Mouse (Mus musculus) embryonic facial prominence, embryonic 14.5 days (tissue): ENCODE measurements around the gene Sox6. TPM values are rescaled to one million over a fixed set of nuclear protein-coding genes. Genes with fewer than 3 reads are reported as not detected.

Experiments
- ATAC-seq: fragments of 200-750 bp; cut with Nextera tagmentation; 2 replicates; pipeline ENCODE4 v1.8.0; 2017; ENCODE audit warnings: low read depth, moderate number of reproducible peaks, moderate TSS enrichment
- DNase-seq: peaks from one replicate; pipeline ENCODE4 v3.0.0-alpha.2; 2015; ENCODE audit warnings: low spot score
- H3K27ac ChIP-seq: fragments of 300-500 bp; sonication (generic); replicated peaks from 2 replicates; pipeline ENCODE4 v1.5.1; 2014; ENCODE audit warnings: low read depth, mild to moderate bottlenecking, low read length, moderate library complexity
- H3K27me3 ChIP-seq: fragments of 300-500 bp; sonication (generic); replicated peaks from 2 replicates; pipeline ENCODE4 v1.6.1; 2014; ENCODE audit warnings: low read length; ENCODE audit not compliant: control insufficient read depth, insufficient read depth
- H3K36me3 ChIP-seq: fragments of 300-500 bp; sonication (generic); 2 replicates; pipeline ENCODE4 v1.6.1; 2014; ENCODE audit warnings: low read length, mixed read lengths; ENCODE audit not compliant: control insufficient read depth, insufficient read depth
- H3K4me1 ChIP-seq: fragments of 300-500 bp; sonication (generic); 2 replicates; pipeline ENCODE4 v1.6.1; 2014; ENCODE audit warnings: antibody characterized with exemption, low read length; ENCODE audit not compliant: control insufficient read depth, insufficient read depth
- H3K4me2 ChIP-seq: fragments of 300-500 bp; sonication (generic); 2 replicates; pipeline ENCODE4 v1.6.1; 2014; ENCODE audit warnings: low read depth, mild to moderate bottlenecking, low read length, moderate library complexity, mixed read lengths
- H3K4me3 ChIP-seq: fragments of 300-500 bp; sonication (generic); 2 replicates; pipeline ENCODE4 v1.5.1; 2014; ENCODE audit warnings: low read depth, mild to moderate bottlenecking, low read length
- H3K9ac ChIP-seq: fragments of 300-500 bp; sonication (generic); 2 replicates; pipeline ENCODE4 v1.6.1; 2014; ENCODE audit warnings: low read depth, mild to moderate bottlenecking, low read length, moderate library complexity, mixed read lengths
- H3K9me3 ChIP-seq: fragments of 300-500 bp; sonication (generic); 2 replicates; pipeline ENCODE4 v1.6.1; 2016; ENCODE audit warnings: low read length; ENCODE audit not compliant: control insufficient read depth
- WGBS: fragments of 180-500 bp; shearing (Covaris S2); extraction: QIAGEN DNeasy Blood & Tissue Kit; methylation state at CpG from one replicate; pipeline ENCODE4 v1.1.7; 2014; 5-methylcytosine and 5-hydroxymethylcytosine counted together
- polyA plus RNA-seq: library from polyadenylated mRNA; unstranded; fragments of >200 nt; fragmentation: Nextera tagmentation; extraction: Ambion mirVana; gene quantifications from 2 replicates; pipeline ENCODE4 v1.2.1, GENCODE M21; 2014

Gene Sox6
- polyA plus RNA-seq, 1 experiment from 2014 or later, result 49.9 TPM

DNA sequence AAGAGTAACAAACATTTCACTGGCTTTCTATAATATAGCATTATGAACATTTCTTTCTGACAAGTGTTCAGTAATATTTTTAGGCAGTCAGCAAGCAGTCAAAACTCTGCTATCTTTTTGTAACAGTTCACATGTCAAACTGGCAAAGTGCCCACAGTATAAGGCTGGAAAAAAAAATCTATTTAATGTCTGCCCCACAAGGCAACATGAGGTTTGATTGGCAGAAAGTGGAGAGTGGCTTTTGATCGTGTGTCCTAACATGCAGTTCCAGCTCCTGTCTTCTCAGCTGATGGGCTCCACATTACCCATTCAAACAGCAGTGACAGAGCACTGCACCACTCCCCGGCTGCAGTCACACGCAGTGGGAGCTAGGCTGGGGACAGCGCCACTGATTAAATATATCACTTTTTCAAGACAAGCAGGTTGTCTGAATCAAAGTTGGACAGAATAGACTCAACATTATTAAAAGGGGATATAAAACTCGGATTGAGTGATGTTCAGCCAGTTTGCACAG, 286.4 kb downstream of the Sox6 start:
- WGBS, result 25% methylated on average over 5 of the region's 5 CpGs
- Histone ChIP-seq H3K9ac (no peak overlapping the region; the same call in 1 of the 2 replicates), H3K36me3 (no peaks in the 10 kb centered on the region), H3K9me3 (no peaks in the 10 kb centered on the region), H3K4me3 (no peak overlapping the region), H3K4me2 (no peak overlapping the region), H3K27me3 (no peaks in the 10 kb centered on the region), H3K27ac (no peak overlapping the region), H3K4me1 (peaks cover 28% of the 10 kb centered on the region)
- DNase-seq (peak; percentile 53), ATAC-seq (no peak)

DNA sequence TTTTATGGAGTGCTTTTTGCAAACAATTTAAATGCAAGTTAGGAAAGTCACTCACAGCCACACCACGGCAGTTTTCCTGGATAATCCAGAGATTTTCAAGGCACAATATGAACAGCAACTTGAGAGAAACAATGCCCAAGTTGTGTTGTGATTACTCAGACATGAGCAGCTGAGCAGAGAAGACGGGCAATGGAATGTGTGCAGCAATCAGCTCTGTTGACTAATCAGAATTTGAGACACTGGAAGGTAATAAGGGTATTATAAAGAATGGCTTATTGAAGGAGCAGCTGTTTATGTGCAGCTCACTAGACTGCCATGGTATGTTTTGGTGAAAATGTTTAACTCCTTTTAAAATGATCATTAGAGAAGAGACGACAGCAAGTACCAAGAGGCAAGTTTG, 287.5 kb downstream of the Sox6 start:
- 20% methylated on average over 3 of the region's 3 CpGs for WGBS

DNA sequence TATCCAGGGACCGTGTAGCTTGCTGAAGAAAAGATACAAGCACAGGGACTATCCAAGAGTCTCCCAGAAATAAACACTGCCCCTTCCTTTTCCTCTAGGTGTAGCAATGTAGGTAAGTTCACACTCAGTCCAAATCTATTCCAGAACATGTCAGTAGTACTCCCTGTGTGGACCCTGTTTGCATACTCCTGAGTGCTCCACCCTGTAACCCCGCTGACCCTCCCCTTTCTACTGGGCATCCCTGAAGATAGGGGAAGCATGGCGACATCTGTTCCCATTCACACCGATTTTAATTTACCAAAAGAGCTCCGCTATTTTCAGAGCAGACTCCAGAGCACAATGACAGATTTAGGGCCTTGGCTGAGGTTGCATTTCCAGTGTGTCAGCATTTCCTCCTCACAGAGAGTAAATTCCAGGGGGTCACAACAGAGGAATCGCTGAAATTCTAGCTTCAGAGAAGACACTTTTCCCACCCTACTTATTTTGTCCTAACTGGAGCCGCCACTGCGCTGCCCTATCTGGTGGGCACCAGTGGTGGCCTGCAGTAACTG, 288.2 kb downstream of the Sox6 start:
- DNase-seq, result peak; percentile 50
- no peak overlapping the region for H3K9ac ChIP-seq
- H3K4me3 ChIP-seq, result no peak overlapping the region
- ATAC-seq, result 0 out of 2 replicates have a peak, but pooled peaks have one; percentile 26
- H3K4me1 ChIP-seq, result peaks cover 28% of the 10 kb centered on the region
- H3K36me3 ChIP-seq, result no peaks in the 10 kb centered on the region
- WGBS, result 29% methylated on average over 8 of the region's 8 CpGs
- H3K27me3 ChIP-seq, result no peaks in the 10 kb centered on the region
- H3K27ac ChIP-seq, result peak overlapping the region; percentile 74
- no peaks in the 10 kb centered on the region for H3K9me3 ChIP-seq
- H3K4me2 ChIP-seq, result 0 out of 2 replicates have a peak overlapping the region, but pooled peaks have one; percentile 7

More for the DNA sequence above, 287.5 kb downstream of the Sox6 start:
- H3K27me3 ChIP-seq, result no peaks in the 10 kb centered on the region
- H3K4me2 ChIP-seq, result 0 out of 2 replicates have a peak overlapping the region, but pooled peaks have one; percentile 7
- ATAC-seq (peak; percentile 62; the same call in 1 of the 2 replicates), DNase-seq (peak; percentile 54)
- no peaks in the 10 kb centered on the region for H3K9me3 ChIP-seq
- H3K36me3 ChIP-seq, result no peaks in the 10 kb centered on the region
- peaks cover 28% of the 10 kb centered on the region for H3K4me1 ChIP-seq
- no peak overlapping the region for H3K4me3 ChIP-seq
- H3K9ac ChIP-seq, result no peak overlapping the region
- peak overlapping the region; percentile 74 for H3K27ac ChIP-seq

DNA sequence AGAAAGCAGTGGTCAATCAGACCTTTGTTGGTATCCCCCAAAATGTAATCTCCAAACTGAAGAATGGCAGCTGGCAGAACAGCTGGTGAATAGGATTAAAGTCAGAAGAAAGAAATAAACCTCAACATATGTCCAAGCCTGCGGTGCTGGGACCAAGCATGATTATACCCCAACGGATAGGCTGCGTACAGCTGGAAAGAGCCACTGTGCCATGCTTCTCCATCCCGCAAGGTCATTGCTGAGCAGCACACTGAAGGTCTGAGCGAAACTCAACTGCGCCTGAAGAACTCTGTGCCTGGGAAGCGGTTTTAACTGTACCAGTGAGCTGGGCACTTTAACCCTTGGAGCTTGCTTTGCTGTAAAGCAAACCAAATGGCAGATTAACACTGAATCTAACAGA, 291.1 kb downstream of the Sox6 start:
- no peaks in the 10 kb centered on the region for H3K27me3 ChIP-seq
- ATAC-seq (0 out of 2 replicates have a peak, but pooled peaks have one; percentile 44), DNase-seq (peak; percentile 64)
- H3K4me3 ChIP-seq, result no peak overlapping the region
- H3K4me1 ChIP-seq, result peaks cover 23% of the 10 kb centered on the region
- H3K4me2 ChIP-seq, result no peak overlapping the region
- H3K36me3 ChIP-seq, result no peaks in the 10 kb centered on the region
- no peak overlapping the region for H3K27ac ChIP-seq
- no peak overlapping the region for H3K9ac ChIP-seq
- H3K9me3 ChIP-seq, result no peaks in the 10 kb centered on the region
- 63% methylated on average over 7 of the region's 7 CpGs for WGBS

DNA sequence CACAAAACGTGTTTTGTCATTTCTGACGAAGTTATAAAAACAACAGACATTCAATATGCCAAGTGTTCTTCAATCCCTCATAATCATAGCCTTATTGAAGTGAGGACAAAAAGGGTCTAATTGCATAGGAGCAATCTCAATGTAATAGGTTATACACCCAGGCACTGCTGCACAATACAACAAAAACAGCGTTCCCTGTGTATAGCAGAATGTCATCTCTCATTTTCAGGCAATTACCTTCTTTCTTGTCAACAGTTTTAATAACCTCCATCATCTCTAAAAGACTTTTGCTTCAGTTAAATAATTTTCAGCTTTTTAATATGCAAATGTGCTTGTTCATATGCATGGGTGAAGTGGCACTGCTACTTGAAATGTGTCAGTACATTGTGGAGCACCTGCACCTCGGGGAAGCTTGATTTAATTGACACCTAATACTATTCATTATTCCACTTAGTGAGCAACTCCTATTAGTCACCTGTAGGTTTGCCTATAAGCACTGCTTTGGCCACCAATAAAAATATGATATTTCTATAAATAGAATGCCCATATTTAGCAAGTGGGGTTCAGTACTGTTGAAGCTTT, 292.8 kb downstream of the Sox6 start:
- H3K27me3 ChIP-seq, result no peaks in the 10 kb centered on the region
- no peak for ATAC-seq
- 71% methylated on average over 4 of the region's 4 CpGs for WGBS

DNA sequence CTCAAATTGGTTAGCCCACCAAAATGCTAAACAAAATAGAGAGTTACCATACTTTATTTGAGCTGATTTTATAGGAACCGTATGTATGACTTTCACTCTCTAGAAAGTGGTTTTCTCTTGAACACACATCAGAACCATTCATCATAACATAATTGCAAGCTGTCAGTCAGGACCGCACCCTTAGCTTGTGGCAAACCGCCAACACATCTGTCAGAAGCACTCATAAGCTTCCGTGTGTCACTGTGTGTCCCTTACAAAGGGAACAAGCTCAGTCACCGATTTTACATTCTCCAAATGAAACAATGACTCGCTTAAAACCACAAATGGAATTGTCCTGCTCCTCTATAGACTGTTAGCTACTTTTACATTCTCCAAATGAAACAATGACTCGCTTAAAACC, 304.5 kb downstream of the Sox6 start:
- H3K4me3 ChIP-seq, result no peak overlapping the region
- peaks cover 10% of the 10 kb centered on the region; the same call in 1 of the 2 replicates for H3K4me1 ChIP-seq
- H3K36me3 ChIP-seq, result no peaks in the 10 kb centered on the region
- peak; percentile 86 for DNase-seq
- no peak overlapping the region for H3K9ac ChIP-seq
- H3K9me3 ChIP-seq, result no peaks in the 10 kb centered on the region
- peak; percentile 37; the same call in 1 of the 2 replicates for ATAC-seq
- H3K4me2 ChIP-seq, result no peak overlapping the region
- WGBS, result 45% methylated on average over 7 of the region's 7 CpGs
- H3K27ac ChIP-seq, result no peak overlapping the region
- no peaks in the 10 kb centered on the region for H3K27me3 ChIP-seq

More for the DNA sequence above, 292.8 kb downstream of the Sox6 start:
- Histone ChIP-seq H3K27ac (no peak overlapping the region), H3K4me1 (peaks cover 8% of the 10 kb centered on the region), H3K4me2 (no peak overlapping the region), H3K9me3 (no peaks in the 10 kb centered on the region), H3K9ac (no peak overlapping the region), H3K4me3 (no peak overlapping the region), H3K36me3 (no peaks in the 10 kb centered on the region)
- no peak for DNase-seq

DNA sequence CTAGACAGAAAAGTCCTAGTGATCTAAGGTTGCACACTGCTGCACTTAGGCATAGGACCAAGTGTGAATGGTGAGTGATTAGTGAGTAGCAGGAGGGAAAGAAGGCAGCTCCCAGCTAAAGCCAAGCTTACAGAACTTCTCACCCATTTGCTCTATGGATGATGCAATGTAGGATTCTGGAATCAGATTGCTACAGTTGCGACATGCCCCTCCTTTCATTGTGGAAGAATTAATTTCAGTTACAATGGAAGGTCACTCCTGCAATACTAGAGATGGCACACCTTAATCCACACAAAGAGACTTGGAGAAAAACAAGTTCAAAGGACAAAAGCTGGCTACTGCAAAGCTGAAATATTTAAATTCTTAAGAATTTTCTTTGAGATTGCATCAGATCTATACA, 305.8 kb downstream of the Sox6 start:
- no peak overlapping the region for H3K4me2 ChIP-seq
- no peak overlapping the region for H3K4me3 ChIP-seq
- WGBS, result 57% methylated on average over 1 of the region's 1 CpGs
- ATAC-seq (no peak), DNase-seq (no peak)
- no peaks in the 10 kb centered on the region for H3K27me3 ChIP-seq
- H3K4me1 ChIP-seq, result peaks cover 10% of the 10 kb centered on the region; the same call in 1 of the 2 replicates
- no peak overlapping the region for H3K9ac ChIP-seq
- H3K27ac ChIP-seq, result no peak overlapping the region
- H3K9me3 ChIP-seq, result no peaks in the 10 kb centered on the region
- no peaks in the 10 kb centered on the region for H3K36me3 ChIP-seq

DNA sequence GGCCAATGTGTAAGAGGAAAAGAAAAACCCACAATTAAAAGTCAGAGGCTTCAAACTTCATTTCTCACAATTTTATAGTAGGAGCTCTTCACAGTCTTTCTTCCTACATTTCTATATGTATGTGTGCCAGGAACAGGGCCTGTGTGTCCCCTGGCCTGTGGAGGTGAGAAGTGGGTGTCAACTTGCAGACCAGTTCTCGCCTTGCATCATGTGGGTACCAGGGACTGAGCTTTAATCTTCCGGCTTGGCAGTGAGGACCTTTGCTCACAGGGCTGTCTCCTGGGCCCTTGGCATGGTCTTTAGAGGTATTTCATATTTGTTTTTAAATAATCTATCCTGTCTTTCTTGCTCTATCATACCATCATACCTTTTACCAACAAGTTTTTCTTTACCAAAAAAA, 311.8 kb downstream of the Sox6 start:
- Histone ChIP-seq H3K27ac (no peak overlapping the region), H3K9ac (no peak overlapping the region), H3K4me1 (0 out of 2 replicates have a peak, but pooled peaks cover 2% of the 10 kb centered on the region), H3K36me3 (no peaks in the 10 kb centered on the region), H3K4me3 (no peak overlapping the region), H3K4me2 (no peak overlapping the region), H3K9me3 (no peaks in the 10 kb centered on the region), H3K27me3 (no peaks in the 10 kb centered on the region)
- DNase-seq (no peak), ATAC-seq (no peak)
- WGBS, result 68% methylated on average over 2 of the region's 2 CpGs
